Mouse (Mus musculus) kidney, adult 2 months (tissue): ENCODE data around the gene Tsnax.

Experiments
- CTCF ChIP-seq: fragments of 200-500 bp; conservative IDR thresholded peaks from 2 replicates; pipeline ENCODE4 v1.5.1; 2011; ENCODE audit warnings: low read depth, mild to moderate bottlenecking, control low read depth, low read length, moderate library complexity, mixed read lengths; ENCODE audit not compliant: insufficient read depth, insufficient read length
- POLR2A ChIP-seq: fragments of 200-500 bp; IDR thresholded peaks from one replicate; pipeline ENCODE4 v1.6.1; 2011; ENCODE audit warnings: low read depth, low read length, control low read depth

DNA sequence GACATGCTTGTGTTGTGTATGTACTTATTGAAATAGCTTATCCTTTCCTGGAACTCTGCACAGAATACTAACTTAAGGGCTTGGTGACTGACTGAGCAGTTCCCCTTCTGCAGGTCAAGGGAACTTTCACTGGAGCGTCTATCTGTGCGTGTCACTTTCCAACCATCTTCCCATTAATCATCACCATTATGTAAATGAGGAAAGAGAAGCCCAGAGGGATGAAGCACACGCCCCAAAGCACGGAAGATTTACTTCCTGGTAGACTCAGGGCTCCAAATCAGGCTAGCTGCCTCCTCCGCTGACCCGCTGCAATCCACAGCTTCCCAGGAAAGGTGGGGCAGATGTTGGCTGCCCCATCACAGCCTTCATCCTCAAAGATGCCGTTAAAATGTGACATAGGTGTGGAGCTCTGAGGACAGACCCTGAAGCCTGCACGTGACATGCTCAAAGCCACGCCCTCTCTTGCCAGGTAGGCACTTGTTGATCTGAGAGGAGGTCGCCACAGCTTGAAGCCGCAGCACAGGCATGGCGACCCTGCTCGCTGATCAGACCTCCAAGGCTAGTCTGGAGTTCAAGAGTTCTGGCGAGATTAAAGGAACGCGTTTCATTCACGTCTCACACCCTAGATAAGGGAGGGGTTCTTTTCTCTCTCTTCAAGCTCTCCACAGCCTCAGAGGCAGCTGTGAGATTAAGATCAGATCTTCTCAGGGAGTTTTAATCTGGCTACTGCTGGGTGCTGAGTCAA is 21.7 kb upstream of the Tsnax start:
- TF ChIP-seq CTCF (no peak), POLR2A (no peak)
